Mouse (Mus musculus) heart, embryonic 14.5 days (tissue): Measurements from ENCODE around the gene Lrrc61. TPM values are rescaled to one million over a fixed set of nuclear protein-coding genes. Genes with fewer than 3 reads are reported as not detected.

Experiments used
- ATAC-seq: fragments of 200-750 bp; cut with Nextera tagmentation; 2 replicates; pipeline ENCODE4 v1.8.0; 2017; ENCODE audit warnings: low read depth, moderate TSS enrichment; ENCODE audit not compliant: insufficient number of reproducible peaks, insufficient read depth, low FRiP score
- H3K27ac ChIP-seq, 2 experiments: fragments of 200-500 bp in 1 of 2; fragments of 300-500 bp in 1 of 2; sonication (generic) in 1 of 2; replicated peaks in 1 of 2; 2 replicates each; pipeline ENCODE4 v1.5.1; 2012 to 2014; ENCODE audit warnings: low read depth in 2 of 2, low read length in 2 of 2, control low read depth in 1 of 2, mild to moderate bottlenecking in 1 of 2, mixed read lengths in 1 of 2; ENCODE audit not compliant: control insufficient read depth in 1 of 2, insufficient read depth in 1 of 2
- H3K27me3 ChIP-seq: fragments of 300-500 bp; sonication (generic); 2 replicates; pipeline ENCODE4 v1.6.1; 2014; ENCODE audit warnings: mild to moderate bottlenecking, low read length, control low read depth; ENCODE audit not compliant: control insufficient read depth, insufficient read depth
- H3K36me3 ChIP-seq: fragments of 300-500 bp; sonication (generic); 2 replicates; pipeline ENCODE4 v1.6.1; 2014; ENCODE audit warnings: mild to moderate bottlenecking, control low read depth, low read length, mixed read lengths; ENCODE audit not compliant: control insufficient read depth, insufficient read depth
- H3K4me1 ChIP-seq, 2 experiments: fragments of 200-500 bp in 1 of 2; fragments of 300-500 bp in 1 of 2; sonication (generic) in 1 of 2; 2 replicates each; pipeline ENCODE4 v1.6.1; 2012 to 2014; ENCODE audit warnings: low read length in 2 of 2, control low read depth in 1 of 2, mixed read lengths in 1 of 2; ENCODE audit not compliant: control insufficient read depth in 2 of 2, insufficient read depth in 2 of 2
- H3K4me2 ChIP-seq: fragments of 300-500 bp; sonication (generic); 2 replicates; pipeline ENCODE4 v1.6.1; 2014; ENCODE audit warnings: mild to moderate bottlenecking, low read length
- H3K4me3 ChIP-seq, 2 experiments: fragments of 200-500 bp in 1 of 2; fragments of 300-500 bp in 1 of 2; sonication (generic) in 1 of 2; 2 replicates each; pipeline ENCODE4 v1.5.1; 2012 to 2014; ENCODE audit warnings: low read length in 2 of 2, mild to moderate bottlenecking in 2 of 2, control low read depth in 1 of 2, low read depth in 1 of 2, moderate library complexity in 1 of 2; ENCODE audit not compliant: control insufficient read depth in 1 of 2, insufficient read depth in 1 of 2
- H3K9ac ChIP-seq: fragments of 300-500 bp; sonication (generic); 2 replicates; pipeline ENCODE4 v1.6.1; 2014; ENCODE audit warnings: mild to moderate bottlenecking, low read length
- H3K9me3 ChIP-seq: fragments of 300-500 bp; sonication (generic); 2 replicates; pipeline ENCODE4 v1.6.1; 2016; ENCODE audit warnings: low read length, control low read depth; ENCODE audit not compliant: control insufficient read depth
- WGBS: fragments of 180-500 bp; shearing (Covaris S2); extraction: QIAGEN DNeasy Blood & Tissue Kit; methylation state at CpG from one replicate; pipeline ENCODE4 v1.1.7; 2014; 5-methylcytosine and 5-hydroxymethylcytosine counted together
- polyA plus RNA-seq: library from polyadenylated mRNA; unstranded; fragments of >200 nt; fragmentation: Nextera tagmentation; extraction: Ambion mirVana; gene quantifications from 2 replicates; pipeline ENCODE4 v1.2.1, GENCODE M21; 2014

Gene Lrrc61
- polyA plus RNA-seq, 1 experiment from 2014 or later: 4.9 TPM

DNA sequence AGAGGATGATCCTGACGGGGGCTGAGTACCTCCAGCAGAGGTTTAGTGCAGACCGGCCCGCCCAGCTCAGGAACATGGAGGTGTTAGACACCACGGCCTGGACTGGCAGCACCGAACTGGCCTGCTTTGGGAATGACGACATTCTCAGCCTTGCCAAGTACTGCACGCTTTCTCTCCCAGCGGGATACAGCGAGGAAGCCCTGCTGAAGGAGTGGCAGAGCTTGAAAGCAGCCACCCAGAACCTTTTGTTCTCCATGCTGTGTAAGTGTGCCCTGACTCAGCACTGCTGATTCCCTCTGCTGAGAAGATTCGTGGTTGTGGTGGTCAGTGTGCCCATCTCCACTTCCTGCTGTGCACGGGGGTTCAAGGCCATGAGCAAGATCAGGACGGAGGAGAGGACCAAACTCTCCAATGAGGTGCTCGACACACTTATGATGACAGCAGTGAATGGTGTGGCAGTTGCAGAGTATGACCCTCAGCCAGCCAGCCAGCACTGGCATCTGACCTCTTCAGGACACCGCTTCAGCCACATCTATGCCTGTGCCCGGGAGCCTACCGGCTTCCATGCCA, 24.6 kb upstream of the Lrrc61 start:
- H3K9ac ChIP-seq: no peak overlapping the region
- no peak overlapping the region for H3K4me3 ChIP-seq
- no peaks in the 10 kb centered on the region for H3K9me3 ChIP-seq
- H3K4me1 ChIP-seq: peaks cover 9 to 16% of the 10 kb centered on the region in 2 experiments
- H3K4me2 ChIP-seq: no peak overlapping the region
- 78% methylated on average over 16 of the region's 16 CpGs for WGBS
- H3K27me3 ChIP-seq: no peaks in the 10 kb centered on the region
- H3K36me3 ChIP-seq: 0 out of 2 replicates have a peak, but pooled peaks cover 5% of the 10 kb centered on the region
- no peak for ATAC-seq
- no peak overlapping the region for H3K27ac ChIP-seq

DNA sequence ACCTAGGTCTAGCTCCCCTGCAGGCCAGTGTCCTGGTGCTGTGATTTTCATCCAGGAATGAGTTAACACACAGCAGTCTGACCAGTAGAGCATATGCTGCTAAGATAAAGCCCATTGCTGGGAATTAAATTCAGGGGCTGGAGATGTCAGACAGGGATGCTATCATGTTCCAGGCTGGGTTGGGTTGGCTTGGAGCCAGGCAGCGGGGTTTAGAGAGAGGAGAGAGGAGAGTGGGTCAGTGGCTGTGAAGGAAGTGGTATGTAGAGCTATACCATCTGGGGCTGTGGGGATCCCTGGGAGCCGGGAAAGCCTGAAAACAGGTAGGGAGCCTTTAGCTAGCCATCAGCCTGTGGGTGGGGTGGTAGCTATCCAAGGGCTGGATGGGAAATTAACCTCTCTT, 23.7 kb upstream of the Lrrc61 start:
- ATAC-seq: no peak
- peaks cover 9 to 16% of the 10 kb centered on the region in 2 experiments for H3K4me1 ChIP-seq
- H3K27ac ChIP-seq: no peak overlapping the region
- H3K27me3 ChIP-seq: no peaks in the 10 kb centered on the region
- H3K4me2 ChIP-seq: no peak overlapping the region
- no peak overlapping the region for H3K9ac ChIP-seq
- WGBS: 23% methylated on average over 2 of the region's 2 CpGs
- no peaks in the 10 kb centered on the region for H3K9me3 ChIP-seq
- no peak overlapping the region for H3K4me3 ChIP-seq
- H3K36me3 ChIP-seq: 0 out of 2 replicates have a peak, but pooled peaks cover 5% of the 10 kb centered on the region

- H3K4me3 ChIP-seq: no peak overlapping the region
- WGBS: 82% methylated on average over 2 of the region's 2 CpGs
- peaks cover 18 to 21% of the 10 kb centered on the region in 2 experiments for H3K4me1 ChIP-seq
- no peak for ATAC-seq
- no peak overlapping the region for H3K9ac ChIP-seq
- H3K27ac ChIP-seq: no peak overlapping the region
- 0 out of 2 replicates have a peak, but pooled peaks cover 5% of the 10 kb centered on the region for H3K36me3 ChIP-seq
- H3K27me3 ChIP-seq: no peaks in the 10 kb centered on the region
- no peaks in the 10 kb centered on the region for H3K9me3 ChIP-seq
- no peak overlapping the region for H3K4me2 ChIP-seq
Observed at GRCm38 (mm10) chr6:48533475-48533874, 21.1 kb upstream of the Lrrc61 start.

DNA sequence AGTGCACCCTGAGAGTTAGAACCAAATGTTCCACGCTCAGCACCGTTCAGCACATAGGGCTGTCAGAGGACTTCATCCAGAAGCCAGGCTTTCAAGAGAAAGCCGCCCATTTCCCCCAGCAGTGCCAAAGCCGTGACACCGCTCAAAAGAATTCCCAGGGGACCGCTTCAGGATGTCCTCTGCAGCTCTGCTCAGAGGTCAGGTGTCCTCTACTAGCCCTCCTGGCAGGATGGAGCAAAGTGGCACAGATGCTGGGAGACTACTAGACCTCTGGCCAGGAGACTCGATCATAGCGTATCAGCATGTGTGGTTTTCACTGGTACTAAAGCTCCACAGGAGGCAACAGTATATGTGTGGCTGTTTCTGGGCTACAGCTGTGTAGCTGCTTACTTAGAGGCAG, 19.7 kb upstream of the Lrrc61 start:
- Histone ChIP-seq H3K4me2 (no peak overlapping the region), H3K27ac (no peak overlapping the region), H3K4me1 (peaks cover 18 to 20% of the 10 kb centered on the region in 2 experiments), H3K9me3 (no peaks in the 10 kb centered on the region), H3K27me3 (no peaks in the 10 kb centered on the region), H3K4me3 (no peak overlapping the region), H3K9ac (no peak overlapping the region), H3K36me3 (no peaks in the 10 kb centered on the region)
- ATAC-seq: no peak
- WGBS: 71% methylated on average over 8 of the region's 8 CpGs

DNA sequence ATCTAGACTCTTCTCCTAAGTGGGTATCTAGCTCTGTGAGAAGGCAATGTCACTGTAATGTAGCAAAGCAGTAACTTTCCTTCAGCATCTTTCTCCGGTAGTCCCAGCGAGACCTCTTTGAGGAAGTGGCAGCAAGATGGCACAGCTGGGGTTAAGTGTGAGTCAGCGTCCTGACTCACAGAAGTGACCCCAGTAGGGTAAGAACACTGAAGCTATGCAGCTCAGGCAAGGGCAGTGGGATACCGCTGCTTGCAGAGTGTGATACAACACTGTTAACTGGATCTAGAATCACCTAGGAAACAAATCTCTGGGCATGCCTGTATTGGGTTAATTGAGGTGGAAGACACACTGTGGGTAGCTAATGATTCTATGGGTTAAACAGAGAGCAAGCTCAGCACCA, 18.5 kb upstream of the Lrrc61 start:
- H3K9me3 ChIP-seq: no peaks in the 10 kb centered on the region
- no peaks in the 10 kb centered on the region for H3K27me3 ChIP-seq
- ATAC-seq: no peak
- no peak overlapping the region for H3K9ac ChIP-seq
- peaks cover 9 to 10% of the 10 kb centered on the region in 2 experiments; a peak in 3 of 4 replicates for H3K4me1 ChIP-seq
- no peak overlapping the region for H3K4me2 ChIP-seq
- 63% methylated on average over 4 of the region's 4 CpGs for WGBS
- no peaks in the 10 kb centered on the region for H3K36me3 ChIP-seq
- H3K4me3 ChIP-seq: no peak overlapping the region
- no peak overlapping the region for H3K27ac ChIP-seq

GRCm38 (mm10) chr6:48537105-48537954, 17.3 kb upstream of the Lrrc61 start, which contains the start of gene Atp6v0e2:
Atp6v0e2 (plus strand) TSS chr6:48537615.
- 6% methylated on average over 38 of the region's 38 CpGs for WGBS
- no peaks in the 10 kb centered on the region for H3K36me3 ChIP-seq
- peak; percentile 49; the same call in 1 of the 2 replicates for ATAC-seq
- H3K27ac ChIP-seq: no peak within 1 kb of the TSS
- peak within 1 kb of the TSS; percentile 37 to 40 for H3K4me3 ChIP-seq
- no peaks in the 10 kb centered on the region for H3K27me3 ChIP-seq
- peaks cover 8 to 9% of the 10 kb centered on the region in 2 experiments; a peak in 3 of 4 replicates for H3K4me1 ChIP-seq
- peak within 1 kb of the TSS; percentile 78 for H3K4me2 ChIP-seq
- no peaks in the 10 kb centered on the region for H3K9me3 ChIP-seq
- H3K9ac ChIP-seq: peak within 1 kb of the TSS; percentile 68

DNA sequence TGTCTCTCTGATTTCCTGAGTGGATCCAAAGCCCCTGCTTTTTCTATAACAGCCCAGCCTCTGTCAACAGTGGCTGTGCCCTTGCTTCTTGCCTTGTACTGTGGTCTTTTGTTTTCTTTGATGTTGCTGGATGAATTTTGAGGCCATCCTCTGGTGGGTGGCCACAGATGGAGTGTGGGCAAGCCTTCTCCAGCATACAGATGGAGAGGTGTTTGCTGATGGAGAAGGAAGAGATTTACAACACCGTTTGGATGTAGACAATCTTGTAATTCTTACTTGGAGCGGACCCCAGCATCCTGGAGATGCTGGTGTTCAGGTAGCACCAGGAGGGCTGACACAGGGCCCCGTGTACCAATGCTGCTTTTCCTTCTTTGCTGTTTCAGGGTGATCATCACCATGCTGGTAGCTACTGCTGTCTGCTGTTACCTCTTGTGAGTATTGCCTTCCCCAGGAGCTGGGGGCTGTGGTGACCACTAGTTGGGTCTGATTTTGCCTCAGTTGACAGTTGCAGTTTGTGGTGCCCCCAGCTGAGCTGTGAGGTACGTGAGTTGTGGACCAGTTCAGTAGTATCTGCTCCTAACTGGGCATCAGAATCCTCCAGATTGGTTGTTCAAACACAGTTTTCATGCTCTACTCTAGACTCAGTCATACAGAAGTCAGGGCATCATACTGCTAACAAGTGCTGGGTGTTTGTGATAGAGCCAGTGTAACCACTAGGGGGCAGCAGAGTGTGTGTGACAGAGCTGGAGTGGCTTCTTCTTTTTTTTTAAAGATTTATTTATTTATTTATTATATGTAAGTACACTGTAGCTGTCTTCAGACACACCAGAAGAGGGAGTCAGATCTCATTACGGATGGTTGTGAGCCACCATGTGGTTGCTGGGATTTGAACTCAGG, 15.5 kb upstream of the Lrrc61 start:
- H3K27me3 ChIP-seq: no peaks in the 10 kb centered on the region
- peaks cover 8 to 9% of the 10 kb centered on the region in 2 experiments; a peak in 3 of 4 replicates for H3K4me1 ChIP-seq
- H3K4me3 ChIP-seq: no peak overlapping the region
- no peaks in the 10 kb centered on the region for H3K9me3 ChIP-seq
- H3K36me3 ChIP-seq: no peaks in the 10 kb centered on the region
- H3K9ac ChIP-seq: no peak overlapping the region
- H3K27ac ChIP-seq: no peak overlapping the region
- 66% methylated on average over 4 of the region's 5 CpGs for WGBS
- ATAC-seq: no peak
- H3K4me2 ChIP-seq: no peak overlapping the region
